Mouse (Mus musculus) ovary, postnatal 36 days (tissue): ENCODE measurements around the gene Slc6a12.

ENCODE experiments used
- DNase-seq: peaks from one replicate; pipeline ENCODE4 v3.0.0; 2022; ENCODE audit warnings: low spot score, mixed read lengths

Gene Slc6a12

DNA sequence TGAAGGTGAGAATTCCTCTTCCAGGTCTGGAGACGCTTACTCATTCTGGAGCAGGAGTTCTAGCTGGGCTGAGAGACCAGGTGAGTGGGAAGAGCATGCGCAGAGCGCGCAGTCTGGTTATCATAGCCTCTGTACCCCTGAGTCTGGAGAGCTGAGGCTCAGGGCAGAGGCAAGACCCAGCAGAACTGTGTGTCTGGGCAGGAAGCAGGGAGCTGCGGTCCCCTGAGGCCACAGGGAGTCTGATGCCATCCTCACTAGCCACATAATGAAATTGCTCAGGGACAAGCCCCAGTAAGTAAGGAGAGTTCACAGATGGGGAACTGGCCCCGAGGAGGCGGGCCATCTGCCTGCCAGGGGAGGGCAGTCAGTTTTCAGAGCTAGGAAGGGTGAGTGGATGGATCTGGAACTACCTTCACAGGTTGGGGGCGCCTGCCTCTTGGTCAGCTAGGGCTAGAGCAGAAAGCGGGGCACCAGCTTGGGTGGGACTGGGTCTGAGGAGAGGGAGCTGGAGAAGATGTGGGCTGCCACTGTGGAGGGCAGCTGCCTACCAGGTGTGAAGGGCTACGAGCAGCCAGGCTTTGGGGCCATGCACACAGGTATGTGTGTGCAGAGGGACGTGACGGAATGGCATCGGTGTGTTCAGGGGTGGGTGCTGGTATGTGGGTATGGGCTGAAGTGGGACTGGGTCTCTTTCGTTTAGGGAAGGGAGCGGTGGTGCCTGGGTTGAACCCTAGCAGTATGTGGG lies at the start of gene Slc6a12:
Gene Slc6a12 (plus strand): TSS at position 51 of the 745 bp plus-strand sequence.
- no peak for DNase-seq

DNA sequence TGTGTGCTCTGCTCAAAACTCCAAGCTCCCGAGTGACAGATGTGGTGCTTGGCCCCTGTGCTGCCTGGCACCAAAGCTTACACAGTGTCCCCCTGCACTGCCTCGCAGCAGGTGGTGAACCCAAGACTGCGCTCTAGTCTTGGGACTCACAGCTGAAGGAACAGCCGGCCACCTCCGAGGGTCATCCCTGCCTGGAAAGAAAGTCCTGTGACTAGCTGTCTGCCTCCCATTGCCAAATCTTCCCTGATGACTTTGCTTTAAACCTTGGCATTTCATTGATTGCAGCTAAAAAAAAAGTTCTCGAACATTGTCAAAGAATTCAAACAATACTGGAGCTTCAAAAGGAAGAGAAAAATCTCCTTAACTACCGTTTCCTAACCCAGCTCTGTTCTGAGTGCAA lies 43.6 kb upstream of the Slc6a12 start:
- no peak for DNase-seq

DNA sequence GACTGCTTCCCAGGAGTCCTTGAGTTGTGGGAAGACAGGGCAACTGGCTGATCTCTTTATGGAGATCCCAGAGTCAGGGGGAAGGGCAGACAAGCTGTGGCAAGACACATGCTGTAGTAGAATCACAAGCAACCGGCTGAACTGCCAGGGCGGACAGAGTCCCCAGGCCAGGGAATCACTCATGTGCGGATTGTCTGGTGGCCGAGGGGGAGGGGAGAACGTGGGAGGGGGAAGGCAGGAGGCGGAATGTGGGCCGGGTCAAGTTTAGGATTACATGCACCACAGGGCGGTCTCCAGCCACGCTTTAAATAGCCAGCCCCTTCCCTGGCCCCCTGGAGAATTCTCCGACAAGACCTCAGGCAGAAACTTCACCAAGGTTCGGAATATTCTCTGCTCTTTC lies 42.9 kb upstream of the Slc6a12 start, which contains the start of gene Slc6a13:
Gene Slc6a13 (plus strand): TSS at position 274 of the 400 bp plus-strand sequence.
- DNase-seq, result peak; percentile 22

DNA sequence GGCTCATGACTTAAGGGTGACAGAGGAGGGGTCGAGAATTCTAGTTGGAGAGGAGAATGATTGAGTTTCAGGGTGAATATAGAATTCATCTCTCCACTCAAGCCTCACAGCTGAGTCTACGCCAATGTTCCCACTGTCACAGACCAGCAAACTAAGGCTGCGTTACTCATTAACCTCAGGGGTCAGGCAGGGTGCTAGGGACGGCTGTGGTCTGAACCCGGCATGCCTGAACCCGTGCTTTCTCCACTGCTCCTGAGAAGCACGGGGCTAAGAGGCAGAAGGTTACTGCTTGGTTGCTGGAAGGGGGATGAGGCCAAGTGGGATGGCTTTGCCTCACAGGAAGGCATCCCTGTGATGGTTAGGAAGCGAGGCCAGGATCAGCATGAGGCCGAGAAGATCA lies 42.4 kb upstream of the Slc6a12 start:
- DNase-seq, result no peak

DNA sequence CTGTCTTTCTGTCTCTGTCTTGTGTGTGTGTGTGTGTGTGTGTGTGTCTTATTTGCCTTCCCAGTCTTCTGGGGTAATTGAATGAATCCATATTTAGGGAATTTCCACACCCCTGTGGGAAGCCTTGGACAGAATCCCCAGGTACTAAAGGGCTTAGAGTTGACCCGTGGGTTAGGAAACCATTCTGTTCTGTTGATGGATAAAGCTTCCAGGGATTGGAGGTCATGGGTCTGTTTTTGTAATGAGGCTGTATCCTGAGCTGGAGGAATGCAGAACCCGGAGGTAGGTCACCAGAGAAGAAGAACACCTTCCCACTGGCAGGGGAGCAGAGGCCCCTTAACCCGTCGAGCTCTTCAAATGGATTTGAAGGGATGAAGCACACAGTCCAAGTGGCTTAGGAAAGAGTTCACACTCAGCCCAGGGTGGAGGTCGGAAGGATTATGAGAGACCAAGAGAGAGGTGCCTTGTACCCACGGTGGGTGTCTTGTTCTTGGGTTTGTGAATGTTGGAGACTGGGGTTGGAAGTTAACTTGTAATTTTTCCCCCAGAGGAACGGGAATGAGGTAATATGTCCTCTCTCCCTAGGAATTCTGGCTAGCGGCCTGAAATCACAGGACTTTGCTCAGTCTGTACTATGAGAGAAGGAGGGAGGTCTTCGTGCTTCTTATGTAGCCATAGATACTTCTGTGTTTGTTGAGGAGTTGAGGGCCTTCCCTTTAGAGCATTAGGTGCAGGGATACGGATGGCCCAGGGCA lies 39.2 kb upstream of the Slc6a12 start:
- no peak for DNase-seq

DNA sequence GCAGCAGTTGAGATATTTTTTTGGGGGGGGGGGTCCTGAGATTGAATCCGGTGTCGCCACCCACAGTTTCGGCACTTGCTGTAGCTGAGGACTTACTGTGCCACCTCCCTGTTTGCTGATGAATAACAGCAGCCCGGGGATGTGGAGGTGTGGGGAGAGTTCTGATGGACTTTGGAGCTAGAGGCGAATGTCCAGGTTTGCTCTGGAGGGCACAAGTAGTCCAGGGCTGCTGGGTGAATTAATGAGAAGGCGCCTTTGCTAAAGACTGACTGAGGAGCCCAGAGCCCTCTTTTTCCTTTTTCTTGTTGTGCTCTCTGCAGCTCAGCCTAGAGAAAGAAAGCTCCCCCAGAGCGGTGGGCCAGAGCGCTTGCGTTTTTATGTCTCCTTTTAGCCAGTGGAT lies 38.2 kb upstream of the Slc6a12 start:
- no peak for DNase-seq

DNA sequence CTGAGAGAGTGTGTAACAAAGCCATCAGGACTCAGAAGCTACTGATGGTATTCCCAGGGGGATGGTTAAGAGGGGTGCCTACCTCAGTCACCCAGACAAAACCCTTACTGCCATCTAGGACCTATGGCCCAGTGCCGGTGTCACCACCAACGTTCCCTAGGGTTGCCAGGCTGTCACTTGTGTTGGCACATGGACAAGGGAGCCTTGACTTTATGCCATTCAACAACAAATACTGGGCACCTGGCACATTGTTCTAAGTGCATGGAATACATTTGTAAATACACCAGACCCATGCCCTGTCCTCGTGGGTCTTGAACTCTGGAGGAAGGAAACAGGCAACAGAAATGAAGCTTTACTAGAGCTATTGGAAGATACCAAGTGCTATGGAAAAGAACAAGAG lies 37.3 kb upstream of the Slc6a12 start:
- no peak for DNase-seq

DNA sequence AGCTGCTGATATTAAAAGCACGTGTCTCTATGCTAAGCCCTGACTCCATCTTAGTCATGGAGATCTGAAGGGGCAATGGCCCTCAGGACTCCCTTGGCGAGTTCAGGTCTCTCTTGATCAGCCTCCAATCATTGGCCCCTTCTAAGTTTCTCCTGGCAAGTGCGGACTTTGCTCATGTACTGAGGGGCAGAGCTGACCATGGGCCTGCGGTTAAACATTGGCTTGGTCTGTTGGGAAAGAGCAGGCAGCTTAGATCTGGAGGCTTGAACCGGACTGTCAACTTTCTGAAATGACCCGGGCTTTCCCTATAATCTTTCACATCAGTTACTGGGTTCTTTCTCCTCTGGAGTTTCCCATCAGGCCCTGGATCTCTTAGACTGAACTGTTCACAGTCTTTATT lies 31.9 kb upstream of the Slc6a12 start:
- DNase-seq, result no peak

DNA sequence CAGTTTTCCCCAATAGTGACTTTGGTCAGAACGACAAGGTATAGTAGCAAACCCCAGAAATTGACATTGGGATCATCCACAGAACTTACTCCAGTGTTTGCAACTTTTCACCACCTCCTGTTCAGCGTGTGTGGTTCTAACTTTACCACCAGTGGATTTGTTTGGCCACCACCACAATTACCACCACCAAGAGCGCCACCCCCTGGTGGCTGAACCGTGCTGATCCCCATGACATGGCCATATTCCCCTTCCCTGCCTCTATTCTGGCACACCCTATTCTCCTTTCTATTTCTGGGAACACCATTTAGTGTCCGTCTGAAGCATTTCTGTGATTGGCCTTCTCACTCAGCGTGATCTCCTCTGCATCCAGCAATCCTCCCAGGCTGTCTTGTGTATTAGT lies 23.8 kb upstream of the Slc6a12 start:
- DNase-seq, result no peak

DNA sequence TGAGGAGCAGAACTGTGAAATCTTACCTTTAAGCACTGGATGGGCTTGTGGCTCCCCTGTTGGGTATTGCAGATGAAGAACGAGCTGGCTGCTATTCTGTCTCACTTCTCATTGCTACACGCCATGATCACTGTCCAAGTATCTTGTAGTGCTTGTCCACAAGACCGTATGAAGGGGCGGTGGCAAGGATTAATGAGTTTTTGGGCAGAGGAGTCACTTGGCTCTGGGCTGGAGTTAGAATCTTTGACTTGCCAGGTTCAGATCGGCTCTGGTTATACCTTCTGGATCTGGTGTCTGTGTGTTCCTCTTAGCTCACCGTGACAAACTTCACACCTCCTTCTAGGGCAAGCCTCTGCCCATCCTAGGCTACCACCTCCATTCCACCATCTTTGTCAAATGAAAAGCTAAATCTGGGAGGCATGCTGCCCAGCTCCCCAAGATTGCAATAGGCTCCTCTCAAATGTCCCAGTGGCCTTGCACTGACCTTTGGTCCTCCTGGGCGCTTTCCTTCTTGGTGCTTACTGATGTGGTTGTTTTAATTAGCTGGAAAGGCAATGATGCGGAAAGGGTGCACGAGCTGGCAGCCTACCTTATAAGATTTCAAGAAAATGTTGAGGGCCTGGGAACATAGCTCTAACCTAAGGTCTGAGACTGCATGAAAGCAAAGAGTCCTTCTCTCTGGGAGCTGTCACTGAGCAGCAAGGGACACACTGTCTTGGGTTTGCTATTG lies 20.3 kb upstream of the Slc6a12 start:
- no peak for DNase-seq

DNA sequence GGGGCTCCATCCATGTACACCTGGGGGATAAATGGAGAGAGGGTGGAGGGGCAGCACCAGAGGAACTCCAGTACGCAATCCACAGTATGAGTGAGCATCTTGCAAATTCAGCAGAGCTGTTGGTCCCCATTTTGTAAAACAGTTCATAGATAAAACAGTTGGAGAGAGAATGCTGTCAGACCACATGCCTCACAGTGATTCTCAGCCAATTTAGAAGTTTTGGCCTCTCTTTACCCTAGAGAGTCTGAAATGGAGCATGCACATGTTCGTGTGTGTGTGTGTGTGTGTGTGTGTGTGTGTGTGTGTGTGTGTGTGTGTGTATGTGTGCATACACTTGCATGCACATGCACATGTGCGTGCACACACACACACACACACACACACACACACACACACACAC lies 17.6 kb upstream of the Slc6a12 start:
- DNase-seq, result no peak

DNA sequence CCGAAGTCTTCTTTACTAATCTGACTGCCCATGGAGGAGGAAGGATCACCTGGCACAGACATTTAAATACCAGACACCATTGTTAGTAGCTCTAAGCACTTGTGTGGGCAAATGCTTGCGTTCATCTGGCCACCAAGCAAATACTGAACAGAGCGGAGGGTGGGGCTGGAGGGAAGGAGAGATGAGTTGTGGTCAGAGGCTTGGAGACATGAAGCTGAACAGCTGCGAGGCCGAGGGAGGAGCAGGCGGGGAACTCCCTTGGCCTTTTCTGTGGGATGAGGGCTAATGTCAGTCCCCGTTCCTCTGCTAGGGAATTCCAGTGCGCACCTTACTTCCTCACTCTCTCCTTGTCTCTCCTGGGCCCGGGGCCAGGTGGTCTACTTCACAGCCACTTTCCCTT lies 17.1 kb upstream of the Slc6a12 start:
- no peak for DNase-seq

DNA sequence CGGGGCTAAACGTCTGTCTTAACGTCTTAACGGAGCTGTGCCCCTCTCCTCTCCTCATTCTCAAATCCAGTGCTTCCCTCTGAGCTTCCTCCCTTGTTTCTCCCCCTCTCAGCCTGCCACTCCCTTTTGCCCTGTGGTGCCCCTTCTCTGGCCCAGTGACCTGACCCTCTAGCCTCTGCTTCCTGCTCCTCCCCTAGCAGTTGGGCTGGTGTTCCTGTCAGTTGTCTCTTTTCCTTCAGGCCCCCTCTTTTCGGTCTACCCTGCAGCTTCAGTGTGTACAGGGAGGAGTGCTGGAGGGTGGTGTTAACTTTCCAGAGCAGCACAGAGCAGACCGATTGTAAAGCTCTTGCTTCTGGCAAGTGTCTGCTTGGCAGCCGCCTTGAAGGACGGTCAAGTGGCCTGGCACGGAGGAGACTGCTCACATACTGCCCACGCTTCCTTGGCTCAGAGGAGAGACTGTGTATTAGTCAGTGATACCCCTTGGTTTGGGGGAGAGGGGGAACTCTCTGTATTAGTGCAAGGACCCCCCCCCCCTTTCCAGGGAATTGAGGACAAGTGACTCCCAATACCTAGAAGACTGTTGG lies 16.3 kb upstream of the Slc6a12 start:
- no peak for DNase-seq

DNA sequence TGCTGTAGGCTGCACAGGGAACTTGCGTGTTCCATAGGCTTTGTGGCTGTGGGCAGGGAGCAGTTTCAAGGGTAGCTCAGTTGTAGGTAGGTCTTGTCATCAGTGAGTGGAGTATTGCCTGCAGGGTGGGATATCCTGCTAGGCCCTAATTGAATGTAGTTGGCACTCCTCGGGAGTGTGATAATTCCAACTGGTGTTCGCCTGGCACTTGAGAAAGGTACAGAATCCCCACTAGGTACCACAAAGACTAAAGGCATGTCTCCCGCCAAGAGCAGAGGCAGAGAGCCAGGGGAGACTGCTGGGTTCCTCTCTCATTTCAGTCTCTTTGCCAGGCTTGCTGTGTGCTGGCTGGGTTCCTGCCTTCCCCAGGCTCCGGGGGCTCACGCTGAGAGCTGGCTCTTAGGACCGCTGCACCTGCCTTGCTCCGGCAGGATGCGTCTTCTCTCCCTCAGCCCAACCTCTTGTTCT lies 14.4 kb upstream of the Slc6a12 start:
- DNase-seq, result no peak

DNA sequence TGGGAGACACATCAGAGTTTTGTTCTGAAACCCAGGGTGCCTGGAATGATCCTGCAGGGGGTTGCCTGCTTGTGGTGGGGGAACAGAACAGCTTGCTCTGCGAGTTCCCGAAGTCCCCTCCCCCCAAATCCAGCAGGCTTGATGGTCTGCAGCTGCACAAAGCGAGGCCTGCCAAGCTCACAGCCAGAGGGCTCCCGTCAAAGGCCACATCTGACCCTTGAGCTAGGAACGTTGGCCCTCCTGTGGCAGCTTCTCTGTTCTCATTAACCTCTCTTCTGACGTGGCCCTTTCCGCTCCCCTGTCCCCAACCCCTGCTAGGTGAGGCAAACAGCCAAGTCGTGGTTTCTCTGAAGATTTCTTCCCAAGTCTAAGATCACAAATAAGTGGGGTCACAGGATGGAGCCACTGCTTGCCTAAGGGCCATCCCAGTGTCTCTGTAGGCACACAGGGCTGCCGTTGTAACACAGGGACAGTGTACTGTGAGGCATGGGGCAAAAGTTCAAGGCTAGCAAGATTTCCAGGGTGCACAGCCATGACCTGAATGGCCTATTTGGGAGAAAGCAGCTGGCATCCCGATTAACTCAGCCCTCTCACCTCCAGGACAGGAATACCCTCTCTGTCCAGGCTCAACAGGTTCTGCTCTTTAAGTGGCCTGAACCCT lies 12.9 kb upstream of the Slc6a12 start:
- no peak for DNase-seq

DNA sequence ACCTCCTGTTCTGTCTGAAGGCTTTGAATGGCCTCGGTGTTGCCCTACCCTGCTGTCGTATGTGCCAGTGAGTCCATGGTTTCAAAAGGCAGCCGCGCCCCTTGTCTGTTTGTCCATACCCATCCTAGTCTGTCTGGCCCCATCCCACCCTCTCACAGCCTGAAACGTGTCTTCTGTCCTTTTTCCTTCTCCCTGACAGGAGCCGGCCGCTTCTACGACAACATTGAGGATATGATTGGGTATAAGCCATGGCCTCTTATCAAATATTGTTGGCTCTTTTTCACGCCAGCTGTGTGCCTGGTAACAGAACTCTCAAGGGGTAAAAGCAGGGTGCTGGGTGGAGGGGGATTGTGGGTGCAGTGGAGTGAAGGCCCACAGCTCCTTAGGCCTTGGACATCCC lies 7.0 kb upstream of the Slc6a12 start:
- no peak for DNase-seq

DNA sequence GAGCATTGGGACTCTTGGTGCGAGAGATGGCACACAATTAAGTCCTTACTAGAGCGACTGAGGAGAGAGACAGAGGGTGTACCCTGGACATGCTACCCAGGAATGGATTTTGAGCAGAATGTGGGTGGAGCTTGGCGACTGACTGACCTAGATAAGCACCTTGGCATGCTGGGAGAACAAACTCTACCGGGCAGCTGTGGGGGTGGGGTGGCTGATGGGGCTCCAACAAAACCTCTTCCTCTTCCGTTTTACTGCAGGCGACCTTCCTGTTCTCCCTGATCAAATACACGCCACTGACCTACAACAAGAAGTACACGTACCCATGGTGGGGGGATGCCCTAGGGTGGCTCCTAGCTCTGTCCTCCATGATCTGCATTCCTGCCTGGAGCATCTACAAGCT lies 6.3 kb upstream of the Slc6a12 start:
- no peak for DNase-seq

DNA sequence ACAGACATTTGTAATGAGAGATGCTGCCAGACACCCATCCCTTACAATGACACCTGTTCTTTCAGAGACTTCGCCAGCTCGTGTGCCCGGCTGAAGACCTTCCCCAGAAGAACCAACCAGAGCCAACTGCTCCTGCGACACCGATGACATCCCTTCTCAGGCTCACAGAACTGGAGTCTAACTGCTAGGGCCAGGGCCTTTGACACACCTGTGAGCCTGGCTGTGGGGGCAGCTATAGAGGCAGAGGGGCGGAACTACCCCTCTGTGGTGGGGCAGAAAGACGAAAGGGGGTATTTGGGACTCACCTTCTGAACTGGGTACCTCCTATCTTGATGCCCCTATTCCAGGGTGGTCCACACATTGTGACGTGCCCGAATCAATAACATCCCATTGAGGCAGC lies 5.6 kb upstream of the Slc6a12 start:
- no peak for DNase-seq

DNA sequence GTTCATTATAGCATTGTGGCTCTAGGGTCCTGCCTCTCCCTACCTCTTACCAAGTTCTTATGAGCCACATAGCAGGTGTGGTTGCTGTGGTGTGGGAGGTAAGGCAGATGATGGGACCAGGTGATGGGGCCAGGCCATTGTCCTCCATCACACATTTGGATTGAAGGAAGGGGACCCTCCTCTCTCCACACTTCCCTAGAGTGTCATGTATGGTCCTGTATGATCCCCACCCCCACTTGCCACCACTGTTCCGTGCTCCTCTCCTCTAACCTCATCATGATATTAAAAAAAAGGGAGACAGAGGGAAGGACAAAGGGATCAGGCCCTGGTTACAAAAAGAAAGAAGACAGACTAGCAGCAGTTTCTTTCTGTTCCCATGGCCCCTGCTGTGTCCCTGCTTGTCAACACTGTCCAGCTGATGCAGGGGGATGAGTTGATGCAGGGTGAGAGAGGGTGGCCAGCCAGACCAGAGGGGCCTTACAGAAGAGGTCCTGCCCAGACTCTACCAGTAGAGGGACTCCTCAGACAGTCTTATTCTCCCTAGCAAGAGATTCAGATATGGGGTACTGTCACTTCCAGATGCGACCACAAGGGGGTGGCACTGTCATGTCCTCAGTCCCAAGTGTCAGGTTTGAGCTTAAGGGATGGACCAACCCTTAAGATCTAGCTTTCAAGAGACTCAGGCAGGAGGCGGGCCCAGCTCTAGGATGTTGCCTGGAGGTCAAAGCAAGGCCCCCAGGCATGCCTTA lies 4.9 kb upstream of the Slc6a12 start:
- peak; percentile 69 for DNase-seq

DNA sequence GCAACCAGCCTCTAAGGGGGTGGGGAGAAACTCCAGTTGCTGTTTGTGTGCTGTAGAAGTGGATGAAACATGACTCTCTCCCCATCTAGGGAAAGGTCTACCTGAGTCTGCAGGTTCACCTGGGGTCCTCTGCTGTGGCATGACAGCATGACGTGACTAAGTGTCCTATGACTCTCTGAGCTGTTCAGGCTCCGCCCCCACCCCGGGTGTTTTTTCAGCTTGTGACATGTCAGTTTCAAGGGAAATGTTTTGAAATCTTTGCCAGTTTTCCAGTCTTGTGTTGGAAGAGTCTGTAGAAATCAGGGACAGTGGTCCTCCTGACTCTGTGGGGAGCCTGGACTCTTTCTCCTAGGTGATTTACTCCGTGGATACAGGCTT lies 4.4 kb upstream of the Slc6a12 start:
- no peak for DNase-seq

DNA sequence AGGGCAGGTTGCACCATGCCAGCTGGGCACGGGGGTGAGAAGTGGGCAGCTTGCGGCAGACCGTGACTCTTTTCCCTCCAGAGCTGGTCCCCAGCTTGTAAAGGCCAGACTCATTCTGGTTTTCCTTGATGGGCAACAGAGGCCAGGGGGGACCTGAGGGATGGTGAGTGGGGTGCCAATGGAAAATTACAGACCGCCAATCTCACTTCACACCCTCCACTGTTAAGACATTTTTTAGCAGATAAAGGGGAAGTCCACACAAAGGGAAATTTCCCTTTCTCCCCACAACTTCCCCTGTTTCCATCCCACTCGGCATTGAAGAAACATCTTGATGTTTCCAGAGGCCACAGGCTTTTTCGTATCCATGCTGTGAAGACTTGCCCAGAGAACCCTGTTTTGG lies 1.2 kb upstream of the Slc6a12 start:
- no peak for DNase-seq
